Mouse (Mus musculus): ENCODE measurements around the gene Kmt2c.

DNA sequence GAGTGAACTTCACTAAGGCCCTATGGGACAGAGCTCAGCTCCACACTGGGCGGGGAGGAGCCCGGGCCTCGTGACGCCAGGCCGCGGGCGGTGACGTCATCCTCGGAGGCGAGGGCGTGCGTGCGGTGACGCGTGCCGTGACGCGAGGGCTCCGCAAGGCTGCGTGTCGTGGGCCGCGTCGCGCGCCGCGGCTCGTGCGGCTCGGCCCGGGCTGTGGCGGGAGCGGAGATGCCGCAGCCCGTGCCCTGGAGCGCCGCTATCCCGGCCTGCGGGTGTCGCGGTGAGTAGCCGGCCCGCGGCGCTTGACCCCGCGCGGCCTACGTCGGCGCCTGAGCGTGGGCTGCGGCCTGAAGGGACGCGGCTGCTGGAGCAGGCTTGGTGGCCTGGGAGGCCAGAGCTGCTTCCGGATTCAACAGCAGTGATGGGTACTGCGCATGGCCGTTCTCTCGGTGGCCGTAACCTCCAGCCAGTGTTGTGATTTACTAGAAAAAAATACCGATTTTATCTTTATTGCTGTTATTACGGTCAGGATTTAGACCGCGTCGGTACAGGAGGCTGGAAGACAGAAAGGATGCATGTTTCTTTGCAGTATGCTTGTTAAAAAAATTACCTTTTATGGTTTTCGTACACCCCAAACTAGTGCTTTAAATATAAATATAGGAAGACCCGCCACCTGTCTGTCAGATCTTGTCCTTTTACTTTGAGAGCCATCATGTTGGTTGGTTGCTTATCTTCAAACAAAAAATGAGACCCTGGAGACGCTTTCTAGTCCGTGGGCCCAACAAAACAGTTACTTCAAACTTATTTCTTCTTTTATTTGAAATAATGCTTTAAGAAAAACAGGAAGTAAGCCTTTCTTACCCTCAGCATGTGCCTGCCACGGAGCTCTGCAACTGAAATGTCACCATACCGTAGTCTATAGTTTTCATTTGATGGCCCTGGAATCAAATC is 275.6 kb downstream of the Kmt2c start, which contains the start of gene E130116L18Rik:
- 0 out of 2 replicates have a peak, but pooled peaks have one; percentile 39 for TF ChIP-seq TBP (conservative IDR thresholded peaks at IDR 0.05; ENCODE audit: low read depth, low read length)
- TF ChIP-seq SMC3 (IDR thresholded peaks at IDR 0.05; ENCODE audit: low read depth, low read length): no peak
